Mouse (Mus musculus): ENCODE measurements around the gene Abhd6. TPM values are rescaled to one million over a fixed set of nuclear protein-coding genes. Genes with fewer than 3 reads are reported as not detected.

Gene Abhd6
- polyA plus RNA-seq, 1 experiment from 2014 or later = 91.7 TPM

DNA sequence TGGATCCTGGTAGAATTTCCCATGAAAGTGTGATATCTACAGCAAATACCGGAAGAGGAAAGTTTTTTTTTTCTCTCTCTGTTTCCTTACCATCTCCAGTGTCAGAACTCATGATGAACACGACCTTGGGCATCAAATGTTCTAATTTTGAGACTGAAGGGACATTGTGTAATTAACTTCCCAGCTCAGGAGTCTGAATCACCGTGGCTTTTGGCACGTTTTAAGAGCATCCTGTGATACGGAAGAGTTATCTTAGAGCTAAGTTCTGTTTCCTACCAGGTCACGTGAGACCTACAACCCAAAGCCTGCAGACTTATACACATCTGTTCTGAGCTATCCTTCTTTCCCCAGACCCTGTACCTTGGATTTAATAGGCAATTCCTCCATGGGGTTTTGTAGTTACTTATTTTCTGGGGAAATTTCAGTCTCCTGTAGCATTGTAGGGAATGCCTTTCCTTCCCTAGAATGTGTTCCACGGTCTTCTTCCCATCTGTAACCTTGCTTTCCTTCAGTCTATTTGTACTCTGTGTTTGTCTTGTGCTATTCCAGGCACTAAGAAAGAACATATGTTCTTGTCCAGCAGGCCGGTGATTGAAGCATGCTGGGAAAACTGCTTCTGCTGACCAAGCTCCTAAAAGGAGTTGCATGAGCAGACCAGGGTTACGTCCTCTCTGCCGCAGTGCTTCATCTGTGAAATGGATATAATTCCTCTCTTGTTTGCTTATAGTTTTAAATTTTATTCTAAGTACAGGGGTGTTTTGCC lies 24.2 kb downstream of the Abhd6 start:
- DNase-seq (ENCODE audit: low spot score) = no peak
- no peak for ATAC-seq (ENCODE audit: low FRiP score, low TSS enrichment)
- Histone ChIP-seq H3K9me3 (ENCODE audit: control insufficient read depth, low read length) (no peaks in the 10 kb centered on the region), H3K36me3 (ENCODE audit: control insufficient read depth, insufficient read depth, low read length) (no peaks in the 10 kb centered on the region), H3K4me3 (ENCODE audit: low read depth, low read length) (no peak overlapping the region), H3K4me2 (replicated peaks; ENCODE audit: low read depth) (no peak overlapping the region), H3K27ac (replicated peaks) (no peak overlapping the region), H3K9ac (ENCODE audit: low read length) (no peak overlapping the region), H3K27me3 (ENCODE audit: control insufficient read depth, insufficient read depth, low read length) (no peaks in the 10 kb centered on the region), H3K4me1 (replicated peaks; ENCODE audit: control insufficient read depth, insufficient read depth) (no peaks in the 10 kb centered on the region)
- WGBS = 76% methylated on average over 10 of the region's 10 CpGs
- TF ChIP-seq EP300 (optimal IDR thresholded peaks at IDR 0.05) = no peak
- no peak for TF ChIP-seq CTCF (IDR thresholded peaks at IDR 0.05; ENCODE audit: low read depth)

- no peaks in the 10 kb centered on the region for H3K9me3 ChIP-seq (ENCODE audit: control insufficient read depth, low read length)
- DNase-seq (ENCODE audit: low spot score) (no peak), ATAC-seq (ENCODE audit: low FRiP score, low TSS enrichment) (no peak)
- no peak overlapping the region for H3K27ac ChIP-seq (replicated peaks)
- H3K36me3 ChIP-seq (ENCODE audit: control insufficient read depth, insufficient read depth, low read length) = no peaks in the 10 kb centered on the region
- H3K27me3 ChIP-seq (ENCODE audit: control insufficient read depth, insufficient read depth, low read length) = no peaks in the 10 kb centered on the region
- H3K4me1 ChIP-seq (replicated peaks; ENCODE audit: control insufficient read depth, insufficient read depth) = no peaks in the 10 kb centered on the region
- no peak overlapping the region for H3K9ac ChIP-seq (ENCODE audit: low read length)
- TF ChIP-seq EP300 (optimal IDR thresholded peaks at IDR 0.05) = no peak
- TF ChIP-seq CTCF (IDR thresholded peaks at IDR 0.05; ENCODE audit: low read depth) = no peak
- H3K4me3 ChIP-seq (ENCODE audit: low read depth, low read length) = no peak overlapping the region
- H3K4me2 ChIP-seq (replicated peaks; ENCODE audit: low read depth) = no peak overlapping the region
- 78% methylated on average over 5 of the region's 5 CpGs for WGBS
Observed at GRCm38 (mm10) chr14:8028086-8028485, 25.4 kb downstream of the Abhd6 start.

DNA sequence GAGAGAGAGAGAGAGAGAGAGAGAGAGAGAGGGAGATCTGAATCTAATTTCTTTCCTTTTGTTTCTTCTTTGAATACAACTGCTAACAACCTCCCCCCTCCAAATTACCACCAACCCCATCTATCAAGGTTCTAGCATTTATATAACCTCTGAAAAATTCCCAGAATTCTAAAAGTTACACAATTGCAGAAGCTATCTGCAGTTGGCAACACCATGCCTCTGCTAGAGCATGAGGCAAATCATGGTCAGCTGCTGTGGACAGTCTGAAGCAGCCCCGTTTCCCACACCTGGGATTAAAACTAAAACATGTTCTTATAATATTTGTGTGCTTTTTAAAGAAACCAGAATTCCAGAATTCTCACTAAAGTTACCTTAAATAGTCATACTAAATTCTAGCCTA lies 27.1 kb downstream of the Abhd6 start:
- no peaks in the 10 kb centered on the region for H3K36me3 ChIP-seq (ENCODE audit: control insufficient read depth, insufficient read depth, low read length)
- no peak overlapping the region for H3K27ac ChIP-seq (replicated peaks)
- no peaks in the 10 kb centered on the region for H3K4me1 ChIP-seq (replicated peaks; ENCODE audit: control insufficient read depth, insufficient read depth)
- DNase-seq (ENCODE audit: low spot score) (no peak), ATAC-seq (ENCODE audit: low FRiP score, low TSS enrichment) (no peak)
- 83% methylated on average over 1 of the region's 1 CpGs for WGBS
- TF ChIP-seq EP300 (optimal IDR thresholded peaks at IDR 0.05) (no peak), CTCF (IDR thresholded peaks at IDR 0.05; ENCODE audit: low read depth) (no peak)
- H3K4me2 ChIP-seq (replicated peaks; ENCODE audit: low read depth) = no peak overlapping the region
- H3K9ac ChIP-seq (ENCODE audit: low read length) = no peak overlapping the region
- H3K4me3 ChIP-seq (ENCODE audit: low read depth, low read length) = no peak overlapping the region
- H3K27me3 ChIP-seq (ENCODE audit: control insufficient read depth, insufficient read depth, low read length) = no peaks in the 10 kb centered on the region
- H3K9me3 ChIP-seq (ENCODE audit: control insufficient read depth, low read length) = no peaks in the 10 kb centered on the region

- no peaks in the 10 kb centered on the region for H3K36me3 ChIP-seq (ENCODE audit: control insufficient read depth, insufficient read depth, low read length)
- no peaks in the 10 kb centered on the region for H3K4me1 ChIP-seq (replicated peaks; ENCODE audit: control insufficient read depth, insufficient read depth)
- ATAC-seq (ENCODE audit: low FRiP score, low TSS enrichment) (no peak), DNase-seq (ENCODE audit: low spot score) (no peak)
- no peak overlapping the region for H3K4me3 ChIP-seq (ENCODE audit: low read depth, low read length)
- H3K9me3 ChIP-seq (ENCODE audit: control insufficient read depth, low read length) = no peaks in the 10 kb centered on the region
- no peak overlapping the region for H3K27ac ChIP-seq (replicated peaks)
- WGBS = 53% methylated on average over 4 of the region's 4 CpGs
- H3K9ac ChIP-seq (ENCODE audit: low read length) = no peak overlapping the region
- no peak overlapping the region for H3K4me2 ChIP-seq (replicated peaks; ENCODE audit: low read depth)
- no peaks in the 10 kb centered on the region for H3K27me3 ChIP-seq (ENCODE audit: control insufficient read depth, insufficient read depth, low read length)
- no peak for TF ChIP-seq EP300 (optimal IDR thresholded peaks at IDR 0.05)
- TF ChIP-seq CTCF (IDR thresholded peaks at IDR 0.05; ENCODE audit: low read depth) = no peak
Observed at GRCm38 (mm10) chr14:8030535-8030934, 27.8 kb downstream of the Abhd6 start.

DNA sequence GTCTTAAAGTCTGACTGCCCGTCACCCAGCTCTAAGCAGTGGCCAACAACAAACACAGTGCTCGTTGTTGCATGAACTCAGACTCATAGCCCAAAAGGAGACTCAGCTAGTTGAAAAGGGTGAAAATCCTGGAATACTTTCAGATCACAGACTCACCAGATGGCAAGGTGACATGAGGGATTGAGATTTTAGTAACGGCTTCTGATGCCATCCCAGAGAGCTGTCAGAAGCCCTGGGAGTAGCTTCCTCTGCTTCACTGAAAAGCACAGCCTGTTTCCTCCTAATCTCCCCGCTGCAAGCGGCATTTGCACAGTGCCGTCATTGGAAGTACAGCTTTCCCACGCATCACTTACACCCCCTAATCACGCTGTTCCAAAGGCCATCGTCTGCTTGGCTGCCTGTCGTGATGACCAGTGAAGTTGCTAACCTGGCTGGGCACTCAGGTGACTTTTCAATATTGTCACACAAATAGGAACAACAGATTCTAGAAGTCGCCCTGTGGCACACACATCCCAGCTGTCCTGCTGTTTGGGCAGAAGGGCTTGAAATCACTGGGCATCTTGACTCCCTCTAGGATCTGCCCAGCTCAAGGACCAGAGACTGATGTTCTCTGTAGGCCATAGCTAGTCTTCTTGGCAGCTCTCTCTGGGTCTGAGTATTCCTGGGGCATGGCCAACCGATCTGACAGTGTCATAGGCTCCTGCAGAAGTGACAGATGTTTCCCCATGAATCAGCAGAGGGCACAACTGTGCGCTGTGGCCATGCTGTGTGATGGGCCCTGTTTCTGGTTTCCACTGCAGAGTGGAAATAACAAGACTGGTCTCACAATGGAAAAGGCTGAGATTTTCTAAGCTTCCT lies 29.6 kb downstream of the Abhd6 start:
- no peak overlapping the region for H3K27ac ChIP-seq (replicated peaks)
- no peak overlapping the region for H3K9ac ChIP-seq (ENCODE audit: low read length)
- H3K36me3 ChIP-seq (ENCODE audit: control insufficient read depth, insufficient read depth, low read length) = no peaks in the 10 kb centered on the region
- H3K4me1 ChIP-seq (replicated peaks; ENCODE audit: control insufficient read depth, insufficient read depth) = no peaks in the 10 kb centered on the region
- 80% methylated on average over 13 of the region's 13 CpGs for WGBS
- no peak for DNase-seq (ENCODE audit: low spot score)
- H3K27me3 ChIP-seq (ENCODE audit: control insufficient read depth, insufficient read depth, low read length) = no peaks in the 10 kb centered on the region
- no peaks in the 10 kb centered on the region for H3K9me3 ChIP-seq (ENCODE audit: control insufficient read depth, low read length)
- TF ChIP-seq CTCF (IDR thresholded peaks at IDR 0.05; ENCODE audit: low read depth) = no peak
- no peak for TF ChIP-seq EP300 (optimal IDR thresholded peaks at IDR 0.05)
- no peak for ATAC-seq (ENCODE audit: low FRiP score, low TSS enrichment)
- H3K4me3 ChIP-seq (ENCODE audit: low read depth, low read length) = no peak overlapping the region
- no peak overlapping the region for H3K4me2 ChIP-seq (replicated peaks; ENCODE audit: low read depth)

DNA sequence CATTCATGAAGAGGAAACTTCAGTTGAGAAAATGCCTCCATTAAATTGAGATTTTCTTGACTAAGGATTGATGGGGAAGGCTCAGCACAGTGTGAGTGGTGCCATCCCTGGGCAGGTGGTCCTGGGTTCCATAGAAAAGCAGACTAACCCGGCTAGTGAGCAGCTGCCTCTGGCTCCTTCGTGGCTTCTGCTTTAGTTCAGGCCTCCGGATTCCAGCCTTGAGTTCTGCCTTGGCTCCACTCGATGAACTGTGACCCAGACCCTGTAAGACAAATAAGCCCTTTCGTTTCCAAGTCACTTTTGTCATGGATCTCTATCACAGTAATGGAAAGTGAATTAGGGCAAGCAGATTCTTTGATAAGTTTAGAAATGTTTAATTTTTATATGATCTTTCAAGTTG lies 31.9 kb downstream of the Abhd6 start:
- no peak overlapping the region for H3K27ac ChIP-seq (replicated peaks)
- no peaks in the 10 kb centered on the region for H3K4me1 ChIP-seq (replicated peaks; ENCODE audit: control insufficient read depth, insufficient read depth)
- ATAC-seq (ENCODE audit: low FRiP score, low TSS enrichment) = no peak
- H3K9me3 ChIP-seq (ENCODE audit: control insufficient read depth, low read length) = no peaks in the 10 kb centered on the region
- H3K36me3 ChIP-seq (ENCODE audit: control insufficient read depth, insufficient read depth, low read length) = no peaks in the 10 kb centered on the region
- no peak overlapping the region for H3K9ac ChIP-seq (ENCODE audit: low read length)
- no peak overlapping the region for H3K4me2 ChIP-seq (replicated peaks; ENCODE audit: low read depth)
- TF ChIP-seq EP300 (optimal IDR thresholded peaks at IDR 0.05) (no peak), CTCF (IDR thresholded peaks at IDR 0.05; ENCODE audit: low read depth) (no peak)
- 67% methylated on average over 5 of the region's 5 CpGs for WGBS
- H3K4me3 ChIP-seq (ENCODE audit: low read depth, low read length) = no peak overlapping the region
- no peaks in the 10 kb centered on the region for H3K27me3 ChIP-seq (ENCODE audit: control insufficient read depth, insufficient read depth, low read length)
- DNase-seq (ENCODE audit: low spot score) = no peak
